Comparison of ENCODE assay signal across 11 mouse cellular contexts in genomic region chr16:30155070-30155469, GRCm38 (mm10).
DNase-seq lines count a peak whose midpoint lies in the region; ATAC-seq and TF ChIP-seq lines count a peak whose summit lies in the region.
"Had no signal": no experiment of that assay in that cellular context is flagged by ENCODE, and none has a peak within 500 bp of the region (broad histone marks: within the 10 kb centered on the region; RNA-seq: fewer than 3 reads in every experiment).

No protein-coding gene starts in this region.

- H3K4me2 ChIP-seq in midbrain, embryonic 12.5 days (replicated peaks), result 0 out of 2 replicates have a peak overlapping the region, but pooled peaks have one; percentile 3
- no peak overlapping the region for H3K4me2 ChIP-seq in midbrain, embryonic 16.5 days (ENCODE audit: low read length)
- H3K4me2 ChIP-seq in forebrain, postnatal 0 days (ENCODE audit: low read depth), result no peak overlapping the region

- DNase-seq in embryo, embryonic 10.5 days (ENCODE audit: low spot score), result peak; percentile 30
- no peak for DNase-seq in embryo, embryonic 10 days (ENCODE audit: low spot score)
- DNase-seq in forebrain, postnatal 0 days, result peak; percentile 39
- no peak for DNase-seq in thymus, postnatal 10 days (ENCODE audit: low spot score in 2 of 2)
- DNase-seq in thymus, postnatal 0 days (ENCODE audit: low spot score), result no peak
- DNase-seq: cerebellum, postnatal 36 days; heart, adult 2 months; thymus, adult 18-20 months had no signal

- H3K27me3 ChIP-seq in midbrain, embryonic 12.5 days, result peaks cover 45% of the 10 kb centered on the region
- H3K27me3 ChIP-seq in midbrain, embryonic 16.5 days (ENCODE audit: control insufficient read depth, insufficient read depth, low read depth, low read length), result no peaks in the 10 kb centered on the region
- no peaks in the 10 kb centered on the region; the same call in 1 of the 2 replicates for H3K27me3 ChIP-seq in forebrain, postnatal 0 days (ENCODE audit: insufficient read depth, low read length)

- H3K27ac ChIP-seq in midbrain, embryonic 12.5 days (replicated peaks), result no peak overlapping the region
- H3K27ac ChIP-seq in midbrain, embryonic 16.5 days (ENCODE audit: low read length), result no peak overlapping the region
- H3K27ac ChIP-seq in forebrain, postnatal 0 days (ENCODE audit: low read depth, low read length), result no peak overlapping the region
- H3K27ac ChIP-seq: heart, adult 2 months had no signal

- ATAC-seq in midbrain, embryonic 12.5 days (ENCODE audit: low FRiP score, low read depth), result no peak
- ATAC-seq in midbrain, embryonic 16.5 days, result no peak
- peak; percentile 61 for ATAC-seq in forebrain, postnatal 0 days
- peak; percentile 95 for ATAC-seq in megakaryocyte progenitor cell, adult 5-6 weeks (replicated peaks; ENCODE audit: poor library complexity)

- H3K36me3 ChIP-seq in midbrain, embryonic 12.5 days, result no peaks in the 10 kb centered on the region
- no peaks in the 10 kb centered on the region for H3K36me3 ChIP-seq in midbrain, embryonic 16.5 days (ENCODE audit: control insufficient read depth, insufficient read depth, low read length)
- no peaks in the 10 kb centered on the region for H3K36me3 ChIP-seq in forebrain, postnatal 0 days (ENCODE audit: insufficient read depth)

- TF ChIP-seq CTCF in forebrain, postnatal 0 days (IDR thresholded peaks at IDR 0.05; ENCODE audit: low read depth), result no peak

- peaks cover 18% of the 10 kb centered on the region for H3K4me1 ChIP-seq in midbrain, embryonic 12.5 days
- H3K4me1 ChIP-seq in midbrain, embryonic 16.5 days (ENCODE audit: control insufficient read depth, insufficient read depth, low read length), result peaks cover 5% of the 10 kb centered on the region
- H3K4me1 ChIP-seq in forebrain, postnatal 0 days (ENCODE audit: insufficient read depth), result peaks cover 4% of the 10 kb centered on the region; the same call in 1 of the 2 replicates

- H3K9ac ChIP-seq in midbrain, embryonic 12.5 days (replicated peaks), result no peak overlapping the region
- no peak overlapping the region for H3K9ac ChIP-seq in midbrain, embryonic 16.5 days (ENCODE audit: low read depth, low read length)
- H3K9ac ChIP-seq in forebrain, postnatal 0 days, result no peak overlapping the region

- no peaks in the 10 kb centered on the region for H3K9me3 ChIP-seq in midbrain, embryonic 12.5 days
- H3K9me3 ChIP-seq in midbrain, embryonic 16.5 days (replicated peaks; ENCODE audit: control insufficient read depth, low read length, poor library complexity, severe bottlenecking), result no peaks in the 10 kb centered on the region
- no peaks in the 10 kb centered on the region for H3K9me3 ChIP-seq in forebrain, postnatal 0 days (ENCODE audit: low read length)

- H3K4me3 ChIP-seq in midbrain, embryonic 12.5 days, result no peak overlapping the region
- no peak overlapping the region for H3K4me3 ChIP-seq in midbrain, embryonic 16.5 days (ENCODE audit: low read depth, low read length)
- H3K4me3 ChIP-seq in forebrain, postnatal 0 days (ENCODE audit: low read depth, low read length), result no peak overlapping the region
- H3K4me3 ChIP-seq: heart, adult 2 months had no signal

- 27% methylated on average over 6 of the region's 6 CpGs for WGBS in midbrain, embryonic 12.5 days
- WGBS in midbrain, embryonic 16.5 days, result 34% methylated on average over 6 of the region's 6 CpGs
- 22% methylated on average over 6 of the region's 6 CpGs for WGBS in forebrain, postnatal 0 days

Comparison
In these comparisons a context has a peak if more than half of its experiments do, and no peak if none do; other contexts are left out.
1. DNase-seq: peak in embryo, embryonic 10.5 days (single experiment) and forebrain, postnatal 0 days (single experiment); none in embryo, embryonic 10 days (single experiment), thymus, postnatal 10 days (0 of 2) and thymus, postnatal 0 days (single experiment).
2. ATAC-seq: peak in forebrain, postnatal 0 days (single experiment) and megakaryocyte progenitor cell, adult 5-6 weeks (single experiment); none in midbrain, embryonic 12.5 days (single experiment) and midbrain, embryonic 16.5 days (single experiment).